Mouse (Mus musculus) adrenal gland, adult 2 months (tissue): ENCODE measurements around the gene Marf1. TPM values are rescaled to one million over a fixed set of nuclear protein-coding genes. Genes with fewer than 3 reads are reported as not detected.
"Not testable (repeated sequence)": the region's sequence is repeated elsewhere in the genome, so short reads cannot be mapped to it uniquely, and the experiment has no call there.

Experiments used
- DNase-seq: peaks from one replicate; pipeline ENCODE4 v3.0.0; 2021
- long read RNA-seq: library from polyadenylated mRNA; stranded (forward); transcript quantifications from one replicate; pipeline ENCODE4 v2.0.0, GENCODE M21; 2021
- polyA plus RNA-seq: library from polyadenylated mRNA; depleted of rRNA; stranded (reverse); fragments of >200 nt; gene quantifications from 2 replicates; pipeline ENCODE4 v1.2.3, GENCODE M21; 2012; rRNA removed
- total RNA-seq, 2 experiments: library from RNA; stranded (reverse); gene quantifications; 2 replicates each; pipeline ENCODE4 v1.2.3; 2021

Marf1 gene
- total RNA-seq (100 to 1,000 TPM in 1 of 2 experiments, 10 to 100 TPM in 1; 84.4 to 127 TPM), polyA plus RNA-seq (13.2 and 17.0 TPM in 2 replicates)
- long read RNA-seq, partial matches to known transcripts, result 0 of 7 reads
- long read RNA-seq, other reads (novel, unspliced or antisense), result 7 of 7 reads

DNA sequence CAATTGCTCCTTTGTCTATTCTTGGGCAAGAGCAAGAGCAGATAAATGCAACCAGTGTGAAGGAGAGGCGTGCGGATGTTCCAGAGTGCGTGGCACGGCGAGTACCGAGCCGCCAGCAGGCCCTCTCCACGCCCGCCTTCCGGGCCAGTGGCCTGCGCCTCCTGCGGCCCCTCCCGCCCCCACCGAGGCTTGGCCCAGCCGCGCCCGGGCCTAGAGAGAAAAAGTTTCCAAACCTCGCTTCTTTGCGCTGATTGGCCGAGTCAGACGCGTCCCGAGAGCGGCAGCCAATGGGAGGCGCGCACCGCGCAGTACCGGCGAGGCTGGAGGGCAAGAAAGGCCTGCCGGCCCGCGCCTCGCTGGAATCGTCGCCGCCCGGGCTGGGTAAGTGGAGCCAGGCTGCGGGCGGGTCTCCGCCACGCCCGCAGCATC is at the start of gene Marf1, which contains the start of gene Nde1:
Gene Marf1 (minus strand): TSS at position 364 of the 429 bp plus-strand sequence.
Gene Nde1 (plus strand): TSS at position 288 of the 429 bp plus-strand sequence.
- peak; percentile 98 for DNase-seq

DNA sequence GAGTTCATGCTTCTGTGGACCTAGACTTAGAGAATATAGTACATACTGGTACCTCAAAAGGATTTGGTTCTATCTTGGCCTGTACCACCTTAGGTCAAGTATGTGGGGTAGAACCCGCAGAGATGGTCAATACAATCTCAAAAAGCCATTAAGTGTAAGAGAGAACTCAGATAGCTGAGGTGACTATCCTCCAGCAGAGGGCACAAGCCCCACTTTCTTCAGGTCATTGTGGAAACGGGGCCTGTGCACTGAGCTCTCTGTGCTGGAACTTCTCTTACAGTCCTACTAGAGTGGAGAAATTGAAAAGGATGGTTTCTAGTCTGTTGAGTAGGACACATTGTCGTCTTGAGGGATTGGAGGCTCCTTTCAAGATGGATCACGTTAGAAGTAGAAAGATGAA is 35.6 kb upstream of the Marf1 start:
- no peak for DNase-seq

DNA sequence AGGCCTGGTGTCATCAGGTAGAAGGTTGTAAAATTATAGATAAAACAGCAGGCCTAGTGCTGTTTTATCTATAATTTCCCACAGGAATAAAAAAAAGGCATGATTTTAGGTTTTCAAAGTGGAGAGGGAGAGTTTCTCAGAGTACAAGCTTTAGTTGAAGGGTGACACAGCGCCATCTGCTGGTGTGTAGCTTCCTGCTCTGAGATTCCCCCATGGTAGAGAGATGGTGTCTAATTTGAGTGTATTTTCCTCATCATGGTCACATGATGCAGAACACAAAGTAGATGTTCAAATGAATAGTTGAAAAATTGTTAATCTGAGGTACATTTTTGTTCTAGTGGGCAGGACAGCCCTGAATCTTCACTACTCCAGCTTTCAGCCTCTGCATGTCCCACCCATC is 32.3 kb upstream of the Marf1 start:
- DNase-seq, result peak; percentile 64

DNA sequence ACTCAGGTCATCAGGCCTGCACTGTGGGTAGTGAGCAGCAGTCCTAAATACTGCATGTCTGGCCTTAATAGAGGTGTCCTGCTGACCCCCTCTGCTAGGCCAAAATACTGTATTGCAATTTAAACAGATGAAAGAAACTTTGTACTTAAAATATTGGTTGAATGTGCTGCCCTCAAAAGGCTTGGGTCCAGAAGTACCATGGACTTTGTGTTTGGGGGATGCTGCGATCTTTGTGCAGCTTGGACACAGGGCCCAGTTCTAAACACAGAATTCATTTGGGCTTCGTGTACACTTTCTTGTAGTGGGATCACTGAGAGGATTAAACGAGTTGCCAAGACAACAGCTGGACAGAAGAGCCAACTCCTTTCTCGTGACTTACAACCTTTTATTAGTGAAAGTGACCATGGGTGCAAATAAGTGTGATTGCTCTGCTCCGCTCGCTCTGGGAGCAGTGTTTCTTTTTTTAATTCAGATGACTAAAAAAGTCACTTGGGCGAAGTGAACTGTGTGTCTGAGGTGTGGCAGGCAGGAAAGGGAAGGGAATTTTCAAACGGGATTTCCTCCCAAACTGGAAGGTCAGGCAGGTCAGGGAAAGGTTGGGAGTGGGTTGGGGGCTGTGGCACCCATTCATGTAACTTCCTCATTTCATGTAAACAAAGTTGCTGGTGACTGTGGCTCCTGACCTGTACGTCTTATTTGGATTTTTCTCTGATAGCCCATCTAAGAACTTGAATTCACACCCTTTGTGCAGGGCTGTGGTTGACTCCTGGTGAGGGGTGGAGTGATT is 31.2 kb upstream of the Marf1 start:
- DNase-seq, result peak; percentile 30

DNA sequence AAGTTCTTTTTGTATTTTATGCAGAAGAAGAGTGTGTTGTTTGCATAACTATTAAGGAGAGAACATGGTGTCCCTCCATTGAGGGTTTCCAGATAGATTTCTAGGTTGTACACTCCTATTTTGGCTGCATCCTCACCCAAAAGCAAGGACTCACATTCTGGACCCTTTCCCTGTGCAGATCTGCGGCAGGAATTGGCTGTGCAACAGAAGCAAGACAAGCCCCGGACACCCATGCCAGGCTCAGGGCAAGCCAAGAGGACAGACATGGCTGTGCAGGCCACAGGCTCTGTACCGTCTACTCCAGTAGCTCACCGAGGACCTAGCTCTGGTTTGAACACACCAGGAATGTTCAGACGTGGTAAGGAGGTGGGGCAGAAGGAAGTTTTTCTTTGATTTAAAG is 22.4 kb upstream of the Marf1 start:
- no peak for DNase-seq

DNA sequence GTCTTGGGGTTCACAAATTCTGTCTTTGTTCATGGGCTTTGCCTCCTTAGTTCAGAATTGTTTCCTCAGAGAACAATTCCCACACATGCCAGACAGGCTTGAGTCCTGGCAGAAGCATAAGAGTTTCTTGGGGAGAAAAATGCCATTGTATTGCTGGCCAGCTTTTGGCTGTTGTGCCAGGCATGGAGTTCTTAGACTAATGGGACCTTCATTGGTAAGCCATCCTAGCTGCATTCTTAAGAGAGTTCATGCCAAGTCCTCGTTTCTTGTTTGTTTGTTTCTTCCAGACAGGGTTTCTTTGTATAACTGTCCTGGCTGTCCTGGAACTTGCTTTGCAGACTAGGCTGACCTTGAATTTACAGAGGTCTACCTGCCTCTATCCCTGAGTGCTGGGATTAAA is 20.7 kb upstream of the Marf1 start:
- DNase-seq, result no peak

DNA sequence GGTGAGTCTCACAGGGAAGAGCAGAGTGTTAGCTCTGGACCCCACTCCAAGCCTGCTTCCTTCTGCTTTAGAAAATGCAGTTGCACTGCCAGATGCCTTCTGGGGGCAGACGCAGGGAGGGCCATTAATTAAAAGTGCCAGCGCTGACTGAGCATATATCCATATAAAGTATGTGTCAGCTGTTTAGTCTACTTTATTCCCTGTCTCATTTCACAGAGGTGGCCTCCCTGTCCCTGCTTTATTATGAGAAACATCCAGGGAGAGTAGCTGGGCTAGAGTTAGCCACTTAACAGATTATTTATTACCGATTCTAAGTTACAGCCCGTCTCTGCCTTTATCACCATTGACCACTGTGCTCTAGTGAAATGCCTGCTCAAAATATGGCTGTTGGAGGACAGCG is 19.2 kb upstream of the Marf1 start:
- DNase-seq, result no peak

DNA sequence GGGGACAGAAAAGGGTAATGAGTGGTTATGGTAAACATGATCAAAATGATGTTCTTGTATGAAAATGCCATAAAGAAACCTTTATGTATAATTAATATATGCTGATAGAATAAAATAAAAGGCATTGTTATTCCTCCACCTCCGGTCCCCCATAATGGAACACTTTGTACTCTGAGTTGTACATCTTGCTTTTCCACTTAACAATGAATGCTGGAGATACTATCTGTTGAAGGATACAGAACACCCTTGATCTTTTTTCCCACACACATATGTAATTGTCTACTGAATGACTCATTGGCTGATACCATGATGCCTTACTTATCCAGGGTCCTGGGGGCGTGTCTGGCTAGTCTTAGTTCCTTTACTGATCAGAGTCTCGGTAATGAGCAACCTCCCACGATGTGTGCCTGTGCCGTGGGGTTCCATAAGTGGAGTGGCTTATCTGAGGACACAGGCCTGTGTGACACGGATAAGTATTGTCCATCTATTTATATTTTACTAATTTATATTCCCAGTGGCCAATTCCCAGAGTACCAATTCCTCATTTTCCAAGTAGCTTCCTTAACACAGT is 17.1 kb upstream of the Marf1 start:
- DNase-seq, result no peak

DNA sequence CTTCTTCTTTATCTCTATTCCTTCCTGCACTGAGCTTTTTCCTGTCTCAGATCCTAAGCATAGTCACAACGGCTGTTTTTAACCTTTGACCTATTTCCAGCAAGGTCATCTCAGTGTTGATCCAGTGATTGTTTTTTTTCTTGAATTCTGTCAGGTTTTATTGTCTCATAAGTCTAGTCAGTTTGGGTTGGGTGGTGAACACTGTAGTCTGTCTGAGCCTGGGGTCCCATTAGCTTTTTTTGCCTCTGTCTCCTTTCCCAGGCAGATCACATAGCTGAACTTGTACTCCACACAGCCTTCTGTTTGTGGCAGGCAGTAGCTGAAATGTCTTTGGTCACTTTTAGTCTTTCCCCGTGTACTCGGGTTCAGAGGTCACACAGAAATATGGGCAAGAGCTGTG is 14.9 kb upstream of the Marf1 start:
- no peak for DNase-seq

DNA sequence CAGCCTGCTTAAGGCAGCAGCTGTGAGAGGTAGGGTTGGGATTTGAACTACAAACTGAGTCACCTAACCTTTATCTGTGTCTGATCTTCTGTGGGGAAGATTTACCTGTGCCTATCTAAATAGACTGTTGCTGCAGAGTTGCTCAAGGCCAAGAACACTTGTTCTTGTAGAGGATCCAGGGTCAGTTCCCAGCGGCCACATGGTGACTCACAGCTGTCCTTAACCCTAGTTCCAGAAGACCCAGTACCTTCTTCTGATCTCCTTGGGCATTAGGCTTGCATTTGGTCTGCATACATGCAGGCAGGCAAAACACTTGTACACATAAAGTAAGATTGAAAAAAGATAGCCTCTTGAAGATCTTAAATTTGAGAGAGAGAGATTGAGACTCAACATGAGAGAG is 6.6 kb upstream of the Marf1 start:
- peak; percentile 43 for DNase-seq

DNA sequence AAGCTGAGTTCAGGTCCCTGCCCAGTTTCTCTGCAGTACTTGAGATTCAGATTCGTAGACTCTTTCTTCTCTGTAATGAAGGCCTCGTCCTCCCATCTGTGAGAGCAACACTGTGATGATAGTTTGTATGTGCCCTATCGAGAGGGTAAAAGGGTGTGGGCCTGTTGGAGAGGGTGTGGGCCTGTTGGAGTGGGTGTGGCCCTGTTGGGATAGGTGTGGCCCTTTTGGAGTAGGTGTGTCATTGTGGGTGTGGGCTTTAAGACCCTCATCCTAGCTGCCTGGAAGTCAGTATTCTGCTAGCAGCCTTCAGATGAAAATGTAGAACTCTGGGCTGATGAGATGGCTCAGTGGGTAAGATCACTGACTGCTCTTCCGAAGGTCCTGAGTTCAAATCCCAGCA is 3.3 kb upstream of the Marf1 start:
- DNase-seq, result no peak

DNA sequence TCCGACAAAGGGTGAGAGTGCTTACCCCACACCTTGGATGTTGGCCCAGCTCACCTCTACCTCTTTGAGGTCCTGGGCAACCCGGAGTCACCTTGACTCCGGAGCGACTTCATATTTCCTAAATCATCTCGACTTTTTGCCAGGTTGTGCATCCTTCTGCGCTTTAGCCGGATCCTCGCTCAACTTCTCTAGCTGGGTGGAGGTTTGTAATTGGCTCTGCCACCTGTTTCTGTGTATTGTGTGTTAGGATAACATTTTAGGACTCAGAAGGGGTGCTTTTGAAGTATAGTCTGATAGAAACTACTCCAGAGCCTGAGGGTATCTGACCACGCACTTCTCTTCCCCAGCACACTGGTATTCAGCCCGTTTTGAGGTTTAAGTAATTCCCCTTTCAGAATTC is 580 bp upstream of the Marf1 start:
- DNase-seq, result no peak

DNA sequence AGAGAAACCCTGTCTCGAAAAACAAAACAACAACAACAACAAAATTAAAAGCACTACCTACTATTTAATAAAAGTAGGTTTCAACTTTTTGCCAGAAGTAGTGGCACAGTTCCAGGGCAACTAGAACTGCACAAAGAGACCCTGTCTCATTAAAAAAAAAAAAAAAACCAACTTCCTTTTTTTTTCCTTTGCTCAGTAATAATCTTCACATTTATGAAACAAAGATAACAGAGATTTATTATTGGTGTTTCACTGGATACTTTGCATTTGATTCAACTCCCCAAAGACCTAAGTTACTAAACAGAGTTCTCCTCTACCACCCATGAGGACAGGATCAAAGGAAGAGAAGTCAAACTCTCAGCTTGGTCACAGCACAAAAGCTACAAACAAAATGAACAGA is 2.2 kb downstream of the Marf1 start:
- DNase-seq, result no peak

DNA sequence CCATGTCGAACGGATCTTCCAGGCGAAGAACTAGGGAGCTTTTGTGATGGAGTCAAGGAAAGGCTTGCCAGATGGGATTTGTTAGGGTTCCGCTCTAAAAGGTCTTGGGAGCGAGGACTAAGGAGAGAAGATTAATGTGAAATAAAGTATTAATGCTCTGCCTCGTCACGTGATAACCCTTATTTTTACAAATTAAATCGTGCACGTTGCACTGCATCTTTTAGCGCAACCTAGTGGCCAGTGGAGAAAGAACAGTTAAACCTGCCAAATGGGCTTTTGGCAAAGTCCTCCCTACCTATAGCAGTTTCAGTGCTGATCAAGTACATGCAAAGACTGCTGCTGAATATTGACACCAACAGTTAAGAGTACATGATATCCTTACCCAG is 3.4 kb downstream of the Marf1 start:
- DNase-seq, result peak; percentile 77

DNA sequence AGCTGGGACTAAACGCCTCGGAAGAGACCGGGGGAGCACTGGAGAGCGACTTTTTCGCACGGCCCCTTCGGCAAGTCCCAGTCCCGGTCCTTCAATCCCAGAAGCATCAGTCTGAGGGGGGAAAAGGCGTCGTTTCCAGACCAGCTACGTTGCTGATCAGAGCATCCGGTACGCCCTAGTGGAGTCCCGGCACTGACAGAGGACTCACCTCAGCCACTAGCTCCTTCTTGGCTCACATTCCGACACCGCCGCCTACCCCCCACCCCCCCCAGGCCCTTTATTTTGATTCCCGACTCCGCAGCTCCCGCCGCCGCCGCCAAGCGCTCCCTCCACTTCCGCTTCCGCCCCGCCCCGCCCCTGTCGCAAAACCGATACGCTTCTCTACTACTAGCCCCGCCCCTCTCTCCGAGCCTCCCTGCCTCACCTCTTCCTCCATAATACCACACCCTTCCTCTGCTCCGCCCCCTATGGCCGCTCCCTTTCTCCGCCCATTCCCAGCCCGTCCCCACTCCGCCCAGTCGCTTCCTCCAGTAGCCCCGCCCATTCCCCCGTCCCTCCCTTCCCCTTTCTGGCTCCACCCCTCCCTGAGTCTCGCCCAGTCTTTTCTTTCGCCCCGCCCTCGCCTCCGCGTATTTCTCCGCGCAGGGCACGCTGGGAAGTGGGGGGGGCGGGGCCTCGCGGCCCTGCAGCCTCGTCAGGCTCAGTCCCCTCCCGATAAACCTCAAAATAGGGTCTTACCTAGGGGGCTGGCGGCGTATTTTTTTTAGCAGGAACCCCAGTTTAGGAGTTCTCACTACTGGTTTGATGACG is 4.0 kb downstream of the Marf1 start:
- peak; percentile 100 for DNase-seq

DNA sequence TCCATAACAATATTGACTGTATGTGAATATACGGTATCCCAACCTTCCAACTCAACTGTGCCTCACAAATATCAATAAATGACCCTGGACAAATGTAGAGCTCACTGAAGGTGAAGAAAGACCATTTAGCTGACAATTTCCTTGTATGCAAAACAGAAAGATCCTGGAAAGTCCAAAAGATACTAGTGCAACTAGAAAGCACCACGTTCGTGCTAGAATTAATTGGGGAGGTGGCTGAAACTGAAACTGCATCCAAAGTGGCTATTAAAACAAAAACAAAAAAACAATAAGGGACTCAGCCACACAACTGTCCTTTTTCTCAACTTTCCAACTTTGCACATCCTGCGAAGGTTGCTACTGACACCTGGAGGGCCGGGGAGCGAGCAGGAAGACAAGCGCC is 4.6 kb downstream of the Marf1 start:
- DNase-seq, result no peak

DNA sequence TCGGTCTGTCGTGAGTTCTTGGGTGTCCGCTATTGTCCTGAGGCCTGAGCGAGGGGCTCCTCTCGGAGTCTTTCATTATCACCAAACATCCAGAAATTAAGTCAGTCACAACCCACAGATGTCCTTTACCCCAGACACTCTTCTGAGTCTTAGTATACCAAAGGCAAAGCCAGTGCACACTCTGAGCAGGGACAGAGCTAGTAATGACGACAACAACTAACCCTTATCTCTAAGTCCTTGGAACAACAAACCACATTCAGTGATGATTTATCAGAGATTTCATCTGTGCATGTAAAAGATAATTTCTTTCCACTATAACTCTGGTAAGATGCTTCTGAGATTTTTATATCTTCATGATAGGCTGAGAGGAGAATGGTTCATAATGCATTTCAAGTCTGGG is 6.8 kb downstream of the Marf1 start:
- DNase-seq, result peak; percentile 50

DNA sequence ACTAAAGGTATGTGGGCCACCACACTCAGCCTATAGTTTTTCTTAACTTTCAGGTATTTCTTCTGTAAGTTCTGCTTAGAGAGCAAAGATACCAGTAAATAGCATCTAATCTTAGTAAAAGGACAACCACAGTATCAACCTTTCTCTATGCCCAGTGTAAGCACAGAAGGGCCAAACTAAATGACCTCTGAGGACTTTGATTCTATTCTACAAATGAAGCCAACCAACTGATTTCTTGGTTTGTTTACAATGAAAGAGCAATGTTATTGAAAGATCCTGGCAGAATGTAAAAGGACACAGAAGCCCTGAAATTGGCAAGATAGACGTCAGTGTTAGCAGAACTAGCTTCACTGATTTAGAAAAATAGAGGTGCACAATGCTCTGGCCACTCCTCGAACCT is 7.5 kb downstream of the Marf1 start:
- not testable (repeated sequence) for DNase-seq

DNA sequence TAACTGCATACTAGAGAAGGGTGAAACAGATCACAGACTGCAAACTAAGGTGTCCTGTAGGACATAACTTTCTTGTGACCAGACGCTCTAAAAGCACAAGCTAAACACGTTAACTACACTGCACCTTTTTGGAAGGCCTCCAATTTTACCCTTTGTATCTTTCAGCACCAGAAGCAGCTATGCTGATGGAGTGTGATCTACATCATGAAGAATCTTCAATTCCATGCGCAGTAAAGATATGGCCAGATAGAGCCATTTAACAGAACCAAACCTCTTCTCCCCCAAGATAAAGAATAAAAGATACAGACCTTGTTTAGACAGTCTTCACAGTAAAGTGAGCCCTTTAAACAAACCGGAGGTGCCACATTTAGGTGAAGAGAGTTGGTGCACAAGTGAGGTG is 11.4 kb downstream of the Marf1 start:
- DNase-seq, result no peak

DNA sequence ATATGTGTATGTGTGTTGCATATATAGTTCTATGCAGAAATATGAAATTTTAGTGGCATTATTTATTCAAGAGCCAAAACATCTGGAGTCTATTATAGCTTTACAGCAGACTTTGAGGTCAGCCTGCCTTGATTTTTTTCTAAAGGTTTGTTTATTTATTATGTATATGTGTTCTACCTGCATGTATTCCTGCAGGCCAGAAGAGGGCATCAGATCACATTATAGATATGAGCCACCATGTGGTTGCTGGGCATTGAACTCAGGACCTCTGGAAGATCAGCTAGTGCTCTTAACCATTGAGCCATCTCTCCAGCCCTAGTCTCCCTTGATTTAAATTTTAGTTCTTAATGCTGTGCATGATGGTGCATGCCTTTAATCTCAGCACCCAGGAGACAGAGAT is 15.4 kb downstream of the Marf1 start:
- no peak for DNase-seq

DNA sequence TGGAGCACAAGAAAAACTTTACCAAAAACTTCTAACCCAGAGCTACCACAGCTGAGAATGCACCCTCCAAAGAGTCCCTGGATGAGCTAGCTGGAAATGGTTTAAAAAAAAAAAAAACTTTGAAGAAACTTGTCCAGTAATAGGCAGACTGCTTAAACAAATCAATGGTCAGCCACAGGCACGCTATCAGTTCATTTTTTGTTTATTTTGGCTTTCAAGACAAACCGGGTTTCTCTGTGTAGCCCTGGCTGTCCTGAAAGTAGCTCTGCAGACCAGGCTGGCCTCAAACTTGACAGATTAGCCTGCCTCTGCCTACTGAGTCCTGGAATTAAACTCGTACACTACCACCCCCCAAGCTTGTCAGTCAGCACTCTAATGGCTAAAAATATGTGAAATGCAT is 19.9 kb downstream of the Marf1 start:
- DNase-seq, result no peak

DNA sequence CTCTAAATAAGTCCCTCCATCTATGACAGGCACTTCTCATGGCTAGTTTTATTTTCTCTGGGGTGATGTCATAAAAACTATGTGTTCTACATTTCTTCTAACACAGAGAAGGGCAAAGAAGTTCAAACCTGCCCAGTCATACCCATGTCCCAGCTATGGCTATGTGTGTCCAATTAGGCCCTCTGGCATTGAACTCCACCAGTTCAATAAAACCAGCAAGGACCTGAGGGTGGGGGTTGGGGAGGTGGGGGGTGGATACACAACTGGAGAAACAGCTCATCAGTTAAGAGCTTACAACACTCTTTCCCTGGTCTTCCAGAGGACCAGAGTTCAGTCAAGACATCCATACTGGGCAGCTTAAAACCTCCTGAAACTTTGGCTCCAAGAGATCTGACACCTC is 24.0 kb downstream of the Marf1 start:
- no peak for DNase-seq
